Mouse (Mus musculus): ENCODE measurements around the gene Cnih4. TPM values are rescaled to one million over a fixed set of nuclear protein-coding genes. Genes with fewer than 3 reads are reported as not detected.

Gene Cnih4
- 44.2 and 47.9 TPM in 2 replicates for total RNA-seq (2021)
- long read RNA-seq, experiment 1, transcript Cnih4-204 (5 exons, 3,268 nt), result major isoform, 43 of 50 reads
- long read RNA-seq, experiment 1, partial matches to known transcripts, result 3 of 50 reads
- long read RNA-seq, experiment 1, other reads (novel, unspliced or antisense), result 4 of 50 reads
- long read RNA-seq, experiment 2, transcript Cnih4-204 (5 exons, 3,268 nt), result major isoform, 45 of 55 reads
- long read RNA-seq, experiment 2, partial matches to known transcripts, result 1 of 55 reads
- long read RNA-seq, experiment 2, other reads (novel, unspliced or antisense), result 8 of 55 reads

DNA sequence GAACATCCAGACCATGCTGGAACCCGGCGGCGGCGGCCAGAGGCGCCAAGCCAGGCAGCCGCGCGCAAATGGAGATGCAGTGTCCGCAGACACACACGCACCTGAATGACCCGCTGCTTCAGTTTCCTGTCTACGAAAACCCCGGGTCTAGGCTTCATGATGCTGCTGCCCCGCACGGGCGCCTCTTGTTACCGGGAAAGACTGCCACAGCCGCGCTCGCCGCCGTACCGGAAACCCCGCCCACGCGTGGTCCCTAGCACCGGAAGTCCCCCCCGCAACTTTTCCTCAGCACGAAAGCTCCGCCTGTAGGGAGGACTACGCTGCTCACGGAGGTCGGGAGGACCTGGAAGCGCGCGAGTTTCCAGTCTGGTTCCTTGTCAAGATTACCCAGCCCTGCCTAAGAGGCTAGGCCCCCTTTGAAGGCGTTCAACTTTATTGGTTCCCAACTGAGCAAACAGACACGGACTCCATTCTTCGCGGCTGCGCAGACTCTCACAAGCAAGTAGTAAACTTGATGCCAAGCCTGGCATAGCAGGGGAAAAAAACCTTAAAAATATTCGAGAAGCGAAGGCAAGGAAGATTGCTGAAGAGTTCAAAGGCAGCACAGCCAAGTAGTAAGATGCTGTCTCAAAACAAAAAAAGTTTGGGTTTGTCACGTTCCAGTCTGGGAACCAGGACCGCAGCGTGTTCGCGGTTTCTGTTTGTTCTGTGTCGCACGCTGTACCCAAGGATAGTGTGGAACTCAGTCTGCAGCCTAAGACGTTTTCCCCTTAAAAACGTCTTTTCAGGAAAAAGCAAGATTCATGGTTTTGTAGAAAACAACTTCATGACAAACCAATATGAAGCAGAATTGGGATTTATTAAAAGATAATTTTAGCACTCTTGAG lies at the start of gene Cnih4, which contains the start of gene Nvl:
Gene Cnih4, plus strand, starts transcription at position 744 of the 887 bp plus-strand sequence.
Gene Nvl, minus strand, starts transcription at position 255 of the 887 bp plus-strand sequence.
- peak; percentile 95 for DNase-seq

- no peak for DNase-seq
These were observed 27.4 kb upstream of the Cnih4 start for GRCm38 (mm10) chr1:181117112-181117511.

GRCm38 (mm10) chr1:181124145-181124544 lies 20.3 kb upstream of the Cnih4 start:
- DNase-seq, result no peak

- DNase-seq, result no peak
These were observed 18.6 kb upstream of the Cnih4 start for GRCm38 (mm10) chr1:181125916-181126315.

DNA sequence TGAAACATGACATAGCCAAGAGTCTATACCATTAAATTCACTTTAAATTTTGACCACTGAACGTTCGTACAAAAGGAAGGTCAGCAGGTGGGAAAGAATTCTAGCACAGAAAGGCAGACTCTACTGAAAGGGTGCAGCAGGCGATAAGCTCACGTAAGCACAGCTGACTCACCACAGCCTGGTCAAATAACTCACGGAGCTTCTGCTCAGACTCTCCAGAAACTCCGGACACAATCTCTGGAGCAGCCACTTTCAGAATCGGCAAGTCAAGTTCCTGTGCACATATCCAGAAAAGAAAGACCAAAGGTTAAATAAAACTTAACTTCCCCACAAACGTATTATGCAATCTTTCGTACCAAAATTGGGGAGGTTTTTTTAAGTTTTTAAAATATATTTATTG lies 17.7 kb upstream of the Cnih4 start:
- DNase-seq, result peak; percentile 27

GRCm38 (mm10) chr1:181131915-181132314 lies 12.6 kb upstream of the Cnih4 start:
- DNase-seq, result peak; percentile 67

- DNase-seq, result no peak
These were observed 5.8 kb upstream of the Cnih4 start for GRCm38 (mm10) chr1:181138730-181139129.

DNA sequence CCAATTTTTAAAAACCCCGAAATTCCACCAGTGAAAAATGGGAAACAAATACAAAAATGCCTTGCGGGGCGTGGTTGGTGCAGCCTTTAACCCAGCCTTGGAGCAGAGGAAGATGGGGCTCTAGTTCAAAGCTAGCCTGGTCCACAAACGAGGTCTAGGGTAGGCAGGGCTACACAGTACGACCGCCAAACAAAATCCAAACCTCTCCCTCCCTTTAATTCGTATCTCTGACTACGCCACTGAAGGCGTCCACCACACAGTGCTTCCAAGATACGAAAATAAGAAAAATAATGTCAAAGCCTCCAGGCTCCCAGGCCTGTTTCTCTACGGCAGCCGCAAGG lies 914 bp upstream of the Cnih4 start:
- DNase-seq, result no peak

GRCm38 (mm10) chr1:181144966-181145365 lies 473 bp downstream of the Cnih4 start:
- DNase-seq, result peak; percentile 13

DNA sequence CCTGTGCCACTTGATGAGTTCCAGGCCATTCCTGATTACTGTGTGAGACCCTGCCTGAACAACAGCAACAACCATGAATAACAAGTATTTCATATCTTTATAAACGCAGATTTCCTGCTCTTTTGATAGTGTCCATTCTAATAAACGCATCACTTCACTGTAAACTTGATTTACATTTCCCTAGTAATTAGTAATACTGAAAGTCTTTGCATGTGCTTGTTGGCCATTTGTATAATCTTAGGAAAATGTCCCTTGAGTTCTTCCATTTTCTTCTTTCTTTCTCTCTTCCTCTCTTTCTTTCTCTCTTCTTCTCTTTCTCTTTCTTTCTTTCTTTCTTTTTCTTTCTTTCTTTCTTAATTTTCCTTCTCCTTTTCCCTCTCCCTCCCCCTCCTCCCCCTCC lies 1.7 kb downstream of the Cnih4 start:
- no peak for DNase-seq

DNA sequence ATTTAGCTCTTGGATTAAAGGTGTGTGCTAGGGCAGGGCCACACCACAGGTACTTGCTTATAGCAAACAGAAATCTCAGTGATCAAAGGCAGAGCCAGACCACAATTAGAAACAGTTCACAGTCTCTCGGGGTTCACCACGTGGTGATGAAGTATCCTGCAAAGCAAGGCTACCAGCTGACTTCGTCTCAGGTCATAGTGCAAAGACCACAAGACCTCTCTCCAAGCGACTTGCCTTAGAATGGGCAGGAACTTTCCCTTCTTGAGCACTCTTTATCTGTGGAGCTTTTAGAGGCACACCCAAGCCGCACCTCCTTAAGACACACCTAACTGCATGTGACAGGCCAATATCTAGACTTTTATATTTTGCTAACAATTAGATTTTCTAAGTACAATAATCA lies 4.0 kb downstream of the Cnih4 start:
- no peak for DNase-seq

DNA sequence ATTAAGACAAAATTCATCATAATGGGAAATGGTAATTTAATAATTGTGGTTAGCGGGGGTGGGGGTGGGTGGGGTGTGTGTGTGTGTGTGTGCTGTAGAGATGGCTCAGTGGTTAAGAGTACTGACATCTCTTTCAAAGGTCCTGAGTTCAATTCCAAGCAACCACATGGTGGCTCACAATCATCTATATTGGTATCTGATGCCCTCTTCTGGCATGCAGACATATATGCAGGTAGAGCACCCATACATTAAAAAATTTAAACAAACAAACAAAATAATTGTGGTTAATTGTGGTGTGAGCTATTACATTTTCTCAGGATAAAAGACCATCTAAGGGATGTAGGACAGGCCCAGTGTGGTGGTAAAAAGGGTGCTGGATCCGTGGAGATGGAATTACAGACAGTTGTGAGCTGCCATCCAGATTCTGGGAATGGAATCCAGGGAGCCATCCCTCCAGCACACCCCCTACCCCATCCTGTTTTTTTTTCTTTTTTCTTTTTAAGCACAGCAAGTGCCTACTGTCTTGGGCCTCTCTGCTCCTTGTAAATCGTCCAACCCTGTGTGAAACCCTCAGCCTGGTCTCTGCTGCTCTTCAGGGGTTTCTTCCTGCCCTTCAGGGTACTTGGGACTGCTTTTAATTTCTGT lies 5.0 kb downstream of the Cnih4 start:
- no peak for DNase-seq

DNA sequence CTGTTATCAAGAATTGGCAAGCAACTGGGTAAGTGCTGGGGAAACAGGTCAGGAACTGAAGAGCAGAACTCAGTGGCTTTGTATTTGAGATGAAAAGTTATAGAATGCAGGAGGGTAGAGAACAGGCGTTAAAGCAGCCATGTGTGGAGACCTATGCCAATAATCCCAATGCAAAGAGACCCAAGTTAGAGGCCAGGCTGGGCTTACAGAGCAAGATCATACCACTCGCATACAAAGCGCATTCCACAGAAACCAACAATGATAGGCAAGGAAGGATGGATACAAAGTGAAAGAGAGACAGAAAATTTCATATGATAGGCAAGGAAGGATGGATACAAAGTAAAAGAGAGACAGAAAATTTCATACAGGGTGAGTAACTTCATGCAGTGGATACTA lies 5.9 kb downstream of the Cnih4 start:
- no peak for DNase-seq

GRCm38 (mm10) chr1:181150827-181151534 lies 6.5 kb downstream of the Cnih4 start:
- DNase-seq, result peak; percentile 95

- DNase-seq, result no peak
These were observed 7.0 kb downstream of the Cnih4 start for GRCm38 (mm10) chr1:181151541-181151940.

DNA sequence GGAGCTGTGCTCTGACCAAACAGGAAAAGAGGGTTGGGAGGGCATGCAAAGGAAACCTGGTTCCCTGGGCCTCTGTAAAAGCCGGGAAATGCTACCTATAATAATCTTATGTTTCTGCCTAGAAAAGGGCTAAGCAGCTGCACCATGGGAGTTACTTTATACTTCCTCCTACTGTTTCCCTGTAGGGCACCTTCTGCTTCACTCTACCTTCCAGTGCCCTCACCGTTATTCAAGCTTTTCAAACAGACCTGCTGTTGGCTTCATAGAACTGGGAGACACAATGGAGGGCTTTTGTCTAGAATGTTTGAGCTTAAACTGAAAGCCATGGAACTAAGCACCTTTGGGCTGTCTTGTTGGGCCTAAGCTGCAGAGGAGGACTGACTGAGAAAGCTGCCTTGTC lies 23.3 kb downstream of the Cnih4 start:
- no peak for DNase-seq

GRCm38 (mm10) chr1:181168377-181168776 lies 23.9 kb downstream of the Cnih4 start:
- no peak for DNase-seq

DNA sequence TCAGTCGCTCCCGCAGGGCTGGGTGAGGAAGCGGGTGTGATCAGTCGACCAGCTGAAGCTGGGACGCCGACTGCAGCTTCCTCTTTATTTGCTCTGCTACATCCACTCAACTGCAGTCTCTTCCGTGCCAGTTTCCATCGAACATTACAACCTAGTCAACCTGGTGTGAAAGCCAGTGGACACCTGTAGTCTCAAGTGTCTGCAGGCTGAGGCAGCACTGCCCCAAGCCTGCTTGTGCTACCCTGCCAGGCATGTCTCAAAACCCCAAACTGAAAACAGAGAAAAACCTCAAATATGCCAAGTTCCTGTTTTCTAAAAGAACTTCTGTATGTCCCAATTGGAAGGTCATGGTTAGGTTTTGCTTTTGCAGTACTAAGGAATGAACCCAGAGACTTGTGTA lies 25.7 kb downstream of the Cnih4 start:
- DNase-seq, result no peak

DNA sequence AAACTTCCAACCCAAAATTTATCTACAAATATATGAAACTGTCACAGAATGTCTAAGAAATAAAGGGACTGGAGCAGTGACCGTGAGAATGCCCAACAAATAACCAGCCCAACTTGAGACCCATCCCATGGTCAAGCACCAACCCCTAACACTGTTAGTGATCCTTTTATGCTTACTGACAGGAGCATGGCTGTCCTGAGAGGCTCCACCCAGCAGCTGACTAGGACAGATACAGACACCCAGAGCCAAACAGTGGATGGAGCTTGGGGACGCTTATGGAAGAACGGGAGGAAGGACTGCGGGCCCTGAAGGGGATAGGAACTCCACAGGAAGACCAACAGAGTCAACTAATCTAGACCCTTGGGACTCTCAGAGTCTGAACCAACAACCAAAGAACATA lies 44.4 kb downstream of the Cnih4 start:
- no peak for DNase-seq

- no peak for DNase-seq
These were observed 55.0 kb downstream of the Cnih4 start for GRCm38 (mm10) chr1:181199446-181199845.

DNA sequence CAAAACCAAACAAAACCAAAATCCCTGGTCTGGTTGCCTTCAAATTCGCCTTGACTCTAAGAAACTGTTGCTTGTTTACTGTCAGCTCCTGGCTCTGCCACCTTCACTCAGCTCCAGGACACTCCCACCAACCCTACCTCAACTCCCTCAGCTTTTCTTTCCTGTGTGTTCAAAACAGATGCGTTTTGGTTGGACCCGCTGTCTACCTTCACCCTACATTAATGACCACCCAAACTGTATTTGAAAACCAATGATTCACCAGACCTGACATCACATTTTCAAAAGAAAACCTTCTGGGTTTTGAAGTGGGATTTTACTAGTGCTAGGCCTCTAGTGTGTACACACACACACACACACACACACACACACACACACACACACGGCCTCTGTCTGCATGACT lies 65.7 kb downstream of the Cnih4 start:
- no peak for DNase-seq

All from adrenal gland, postnatal 14 days (tissue).